Mouse (Mus musculus): Measurements from ENCODE around the gene Cd300a.

DNA sequence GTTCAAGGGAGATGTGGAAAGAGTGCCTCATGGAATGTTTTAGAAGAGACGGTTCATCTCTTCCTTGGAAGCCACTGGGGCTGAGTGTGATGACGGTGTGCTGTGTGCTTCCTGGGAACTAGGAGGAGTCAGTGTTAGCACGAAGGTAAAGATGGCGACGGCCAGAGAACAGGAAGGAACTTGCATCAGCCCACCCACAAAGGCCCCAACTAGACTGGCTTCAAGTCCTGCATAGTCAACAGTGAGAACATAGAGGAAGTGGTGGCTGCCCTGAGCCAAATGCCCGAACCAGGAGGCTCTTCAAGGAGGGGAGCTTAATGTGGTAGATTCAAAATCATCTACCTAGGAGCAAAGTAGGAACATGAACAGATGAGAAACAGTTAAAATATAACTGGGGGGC lies 27.3 kb downstream of the Cd300a start:
- TF ChIP-seq POLR2A (IDR thresholded peaks at IDR 0.05; ENCODE audit: insufficient read depth, low read length): no peak
- TF ChIP-seq EP300 (IDR thresholded peaks at IDR 0.05; ENCODE audit: insufficient read depth, low read depth, low read length): no peak
